Mouse (Mus musculus): ENCODE data around the gene Zbed4.
"Not testable (repeated sequence)": the region's sequence is repeated elsewhere in the genome, so short reads cannot be mapped to it uniquely, and the experiment has no call there.

Zbed4 gene

GRCm38 (mm10) chr15:88810369-88810768 is 58.9 kb downstream of the Zbed4 start:
- no peak for DNase-seq (ENCODE audit: low spot score in 2 of 2)

- no peak for DNase-seq (ENCODE audit: low spot score in 2 of 2)
Observed at GRCm38 (mm10) chr15:88813262-88813661, 61.8 kb downstream of the Zbed4 start.

DNA sequence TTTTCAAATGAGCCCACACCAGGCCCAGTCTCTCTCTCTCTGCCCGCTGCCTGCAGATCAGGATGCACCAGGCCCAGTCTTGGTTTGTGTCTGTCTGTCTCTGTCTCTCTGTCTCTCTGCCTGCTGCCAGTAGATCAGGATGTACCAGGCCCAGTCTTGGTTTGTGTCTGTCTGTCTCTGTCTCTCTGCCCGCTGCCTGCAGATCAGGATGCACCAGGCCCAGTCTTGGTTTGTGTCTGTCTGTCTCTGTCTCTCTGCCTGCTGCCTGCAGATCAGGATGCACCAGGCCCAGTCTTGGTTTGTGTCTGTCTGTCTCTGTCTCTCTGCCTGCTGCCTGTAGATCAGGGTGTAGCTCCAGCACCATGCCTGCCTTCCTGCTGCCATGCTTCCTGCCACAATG is 62.4 kb downstream of the Zbed4 start:
- DNase-seq (ENCODE audit: low spot score in 2 of 2): not testable (repeated sequence)

- no peak for DNase-seq (ENCODE audit: low spot score in 2 of 2)
Observed at GRCm38 (mm10) chr15:88814411-88815047, 63.1 kb downstream of the Zbed4 start.

DNA sequence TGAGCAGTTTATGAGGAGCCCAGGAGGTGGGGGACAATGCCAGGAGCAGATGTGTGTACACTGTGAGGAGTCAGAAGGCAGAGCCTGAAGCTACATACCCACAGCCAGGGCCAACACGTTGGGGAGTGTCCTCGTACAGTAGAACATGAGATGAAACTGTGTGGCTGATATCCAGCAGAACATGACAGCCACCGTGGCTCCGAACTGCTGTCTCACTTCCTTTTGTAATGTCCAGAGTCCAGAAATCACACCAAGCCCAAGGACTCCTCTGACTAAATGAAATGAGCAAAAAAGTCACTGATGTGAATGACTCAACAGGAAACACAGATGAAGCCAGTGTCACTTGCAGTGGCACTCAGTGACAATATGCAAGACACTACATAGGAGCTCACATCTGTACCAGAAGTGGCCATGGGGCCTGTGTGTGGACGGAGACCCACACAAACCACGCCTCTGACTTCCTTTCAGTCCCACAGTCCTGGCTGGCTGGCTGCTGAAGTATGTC is 63.8 kb downstream of the Zbed4 start:
- DNase-seq (ENCODE audit: low spot score in 2 of 2): no peak

- DNase-seq (ENCODE audit: low spot score in 2 of 2): peak; percentile 99 to 100
Observed at GRCm38 (mm10) chr15:88819026-88819905, 67.8 kb downstream of the Zbed4 start, which contains the start of the genes Alg12 and Creld2. Gene Alg12, minus strand, starts transcription at chr15:88819318. Gene Creld2, plus strand, starts transcription at chr15:88819646.

GRCm38 (mm10) chr15:88819906-88820303 is 68.4 kb downstream of the Zbed4 start:
- no peak for DNase-seq (ENCODE audit: low spot score in 2 of 2)

GRCm38 (mm10) chr15:88821403-88821802 is 69.9 kb downstream of the Zbed4 start:
- DNase-seq (ENCODE audit: low spot score in 2 of 2): no peak

DNA sequence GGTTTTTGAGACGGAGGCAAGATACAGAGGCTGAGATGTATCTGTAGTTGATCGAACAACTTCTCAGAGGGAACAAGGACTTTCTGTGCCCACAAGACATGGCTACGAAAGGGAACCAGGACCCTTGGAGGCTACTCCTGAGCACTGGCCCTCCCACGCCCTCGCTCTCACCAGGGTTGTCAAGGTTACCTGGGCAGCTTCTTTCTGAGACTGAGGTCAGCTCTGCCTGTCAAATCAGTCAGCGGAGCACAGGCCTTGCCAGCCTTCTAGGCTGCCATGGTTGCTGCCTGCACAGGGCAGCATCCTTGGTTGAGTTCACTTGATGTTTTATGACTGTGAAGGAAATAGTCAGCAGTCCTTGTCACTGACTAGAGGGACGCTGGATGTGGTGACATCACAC is 71.1 kb downstream of the Zbed4 start:
- no peak for DNase-seq (ENCODE audit: low spot score in 2 of 2)

DNA sequence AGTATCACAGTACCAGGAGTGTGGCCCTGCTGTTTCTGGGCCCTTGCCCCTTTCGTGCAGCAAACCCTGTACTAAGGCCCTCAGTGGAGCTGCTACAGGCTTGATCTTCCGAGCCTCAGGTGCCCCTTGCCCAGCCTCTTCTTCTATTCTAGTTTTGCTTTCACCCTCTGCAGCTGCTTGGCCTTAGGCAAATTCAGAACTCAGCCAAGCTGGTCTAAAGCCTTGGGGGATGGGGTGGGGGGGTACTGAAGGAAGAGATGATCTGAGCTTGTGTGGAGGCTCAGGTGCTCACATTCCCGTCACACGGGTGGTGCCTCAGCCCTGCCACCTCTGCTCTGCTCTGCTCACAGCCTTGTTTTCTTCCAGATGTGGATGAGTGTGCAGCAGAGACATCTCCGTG is 71.9 kb downstream of the Zbed4 start:
- DNase-seq (ENCODE audit: low spot score in 2 of 2): no peak

DNA sequence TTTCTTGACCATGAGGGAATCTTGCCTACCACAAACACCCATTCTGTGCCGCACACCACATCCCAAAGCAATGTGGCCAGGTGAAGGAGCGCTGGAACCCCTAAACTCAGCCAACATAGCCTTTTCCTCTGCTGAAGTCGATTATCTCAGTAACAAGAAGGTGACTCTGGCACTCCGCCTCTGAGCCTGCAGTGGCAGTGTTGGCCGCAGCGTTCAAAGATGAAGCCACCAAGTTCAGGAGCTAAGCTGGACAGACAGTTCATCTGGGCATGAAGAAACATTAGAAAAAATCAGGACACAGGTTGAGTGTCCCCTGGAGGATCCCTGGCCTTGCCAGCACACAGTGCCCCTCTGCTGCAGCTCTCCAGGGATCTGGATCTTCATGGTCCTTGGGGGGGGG is 76.0 kb downstream of the Zbed4 start:
- no peak for DNase-seq (ENCODE audit: low spot score in 2 of 2)

DNA sequence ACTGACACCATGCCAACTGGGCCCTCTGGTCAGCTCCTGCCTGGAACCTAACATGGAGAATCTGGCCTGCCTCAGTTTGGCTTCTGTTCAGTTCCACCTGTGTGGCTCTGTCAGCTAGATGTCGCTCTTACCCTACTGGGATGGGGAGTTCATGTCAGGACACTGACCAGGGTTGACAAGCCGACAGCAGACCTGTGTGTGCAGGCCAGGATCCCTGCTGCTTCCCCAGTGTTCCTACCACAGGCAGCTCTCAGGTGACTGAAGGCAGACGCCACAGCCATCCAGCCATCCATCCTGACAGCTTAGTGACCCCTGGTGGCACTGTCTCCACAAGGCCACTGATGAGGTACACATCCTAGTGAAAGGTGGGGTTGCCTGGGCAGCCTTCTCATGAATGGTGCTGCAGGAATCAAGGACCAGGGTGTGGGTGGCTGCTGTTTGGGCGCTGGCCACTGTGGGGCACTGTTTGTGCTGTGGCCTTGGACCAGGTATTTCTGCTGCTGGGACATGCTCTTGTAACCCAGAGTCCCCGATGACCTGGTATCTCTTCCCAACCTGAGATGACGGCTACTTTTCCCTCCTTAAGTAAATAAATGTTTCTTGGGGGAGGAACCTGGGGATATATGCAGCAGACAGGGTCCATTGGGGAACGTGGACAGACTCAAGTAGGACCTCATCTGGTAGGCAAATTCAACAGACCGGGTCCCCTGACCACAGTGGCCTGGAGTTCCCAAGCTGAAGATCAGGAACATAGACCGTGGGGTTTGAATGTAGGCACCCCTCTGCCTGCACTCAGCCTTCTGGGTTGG is 76.7 kb downstream of the Zbed4 start:
- DNase-seq (ENCODE audit: low spot score in 2 of 2): peak in 1 of 2 experiments; percentile 51

DNA sequence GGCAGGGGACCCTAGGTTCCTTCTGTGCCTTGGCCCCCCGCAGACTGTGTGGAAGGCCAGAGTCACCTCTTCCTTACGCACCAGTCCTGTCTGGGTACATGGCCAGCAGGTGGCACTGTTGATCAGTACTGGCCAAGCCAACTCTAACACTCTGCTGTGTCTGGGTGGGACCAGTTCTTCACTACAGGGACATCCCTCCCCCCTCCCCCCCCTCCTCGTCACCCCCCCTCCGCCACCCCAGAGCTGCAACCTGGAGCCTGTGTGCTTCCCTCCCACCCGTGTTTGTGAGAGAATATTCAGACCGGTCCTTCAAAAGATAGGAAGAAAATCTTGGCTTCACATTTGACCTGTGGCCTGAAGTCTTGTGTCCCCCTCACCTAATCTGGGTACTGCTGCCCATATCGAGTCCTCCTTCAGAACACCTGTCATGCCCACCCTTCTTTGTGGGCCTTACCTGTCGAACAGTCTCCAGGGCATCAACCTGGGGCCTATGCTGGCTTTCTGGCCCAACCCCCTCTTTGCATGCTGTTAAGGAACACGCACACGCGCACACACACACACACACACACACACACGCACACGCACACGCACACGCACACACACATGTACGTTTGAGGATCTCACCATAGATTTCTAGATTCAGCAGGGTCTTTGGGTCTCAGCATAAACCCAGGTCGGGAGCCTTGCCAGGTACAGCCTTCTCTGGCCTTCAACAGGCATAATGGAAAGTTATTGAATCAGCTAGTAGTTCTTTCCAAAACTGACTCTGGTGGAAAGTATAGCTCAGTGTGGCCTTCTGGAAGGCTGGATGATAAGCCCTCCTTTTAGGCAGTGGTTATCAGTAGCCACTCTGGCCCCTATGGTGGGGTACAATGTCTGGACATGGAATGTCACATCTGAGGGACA is 77.6 kb downstream of the Zbed4 start:
- peak in 1 of 2 experiments; percentile 91 for DNase-seq (ENCODE audit: low spot score in 2 of 2)

DNA sequence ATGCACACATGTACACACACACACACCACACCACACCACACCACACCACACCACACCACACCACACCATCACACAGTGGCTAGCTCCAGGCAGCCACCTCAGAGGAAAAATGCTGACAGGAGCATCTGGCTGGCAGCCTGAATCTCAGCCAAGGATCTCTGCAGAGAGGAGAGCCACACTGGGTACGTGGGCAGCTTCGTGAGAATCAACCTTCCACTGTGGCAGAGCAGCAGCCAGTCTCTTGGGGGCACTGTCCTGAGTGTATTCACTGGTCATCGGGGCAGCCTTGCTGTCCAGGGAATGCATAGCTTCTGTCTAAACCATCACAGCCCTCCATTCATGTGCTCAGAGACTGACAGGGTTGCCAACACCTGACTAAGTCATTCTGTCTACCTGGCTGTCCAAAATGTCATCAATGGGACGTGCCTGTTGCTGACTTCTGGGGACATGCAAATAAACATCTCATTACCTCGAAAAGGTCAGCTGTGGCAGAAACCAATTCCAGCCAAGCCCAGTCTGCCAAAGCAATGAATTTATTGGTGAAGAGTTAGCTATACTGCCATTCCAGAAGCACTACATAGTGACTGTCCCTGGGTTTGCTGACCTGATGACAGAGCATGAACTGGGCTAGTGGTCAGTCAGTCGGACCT is 78.5 kb downstream of the Zbed4 start:
- DNase-seq (ENCODE audit: low spot score in 2 of 2): peak in 1 of 2 experiments; percentile 47

DNA sequence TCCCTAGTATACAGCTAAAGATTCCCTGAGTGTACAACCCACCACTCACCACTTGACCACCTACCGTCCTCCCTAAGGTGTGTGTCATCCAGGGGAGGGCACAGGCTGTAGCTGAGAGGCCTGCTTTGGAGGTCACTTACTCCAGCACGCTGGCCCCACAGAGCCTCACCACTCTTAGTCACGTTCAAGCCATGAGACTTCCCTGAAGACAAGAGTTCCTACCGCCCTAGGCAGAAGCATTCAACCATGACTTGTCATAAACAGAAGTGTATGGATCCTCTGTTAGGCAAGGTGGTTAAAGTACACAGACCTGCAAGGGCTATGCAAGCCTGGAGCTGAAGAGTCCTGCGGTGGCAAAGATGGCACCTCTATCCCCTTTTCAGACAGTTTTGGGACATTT is 79.2 kb downstream of the Zbed4 start:
- no peak for DNase-seq (ENCODE audit: low spot score in 2 of 2)

DNA sequence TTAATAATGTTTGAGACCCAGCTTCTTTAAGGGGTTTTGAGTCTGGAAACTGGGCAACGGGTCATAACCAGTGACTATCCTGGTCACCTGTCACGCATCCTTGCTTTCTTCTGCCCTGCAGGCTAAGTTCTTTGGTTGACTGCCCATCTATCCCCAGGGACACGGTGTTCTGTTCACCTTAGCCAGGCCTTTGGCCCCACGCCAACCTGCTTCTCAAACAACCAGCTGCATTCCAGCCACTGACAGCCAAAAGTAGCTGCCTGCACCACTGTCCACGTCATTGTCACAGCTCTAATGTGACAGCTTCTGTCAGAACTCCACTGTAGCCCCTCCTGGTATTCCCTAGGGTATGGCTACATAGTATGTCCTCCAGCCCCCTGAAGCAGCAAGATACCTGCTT is 80.0 kb downstream of the Zbed4 start:
- DNase-seq (ENCODE audit: low spot score in 2 of 2): no peak

DNA sequence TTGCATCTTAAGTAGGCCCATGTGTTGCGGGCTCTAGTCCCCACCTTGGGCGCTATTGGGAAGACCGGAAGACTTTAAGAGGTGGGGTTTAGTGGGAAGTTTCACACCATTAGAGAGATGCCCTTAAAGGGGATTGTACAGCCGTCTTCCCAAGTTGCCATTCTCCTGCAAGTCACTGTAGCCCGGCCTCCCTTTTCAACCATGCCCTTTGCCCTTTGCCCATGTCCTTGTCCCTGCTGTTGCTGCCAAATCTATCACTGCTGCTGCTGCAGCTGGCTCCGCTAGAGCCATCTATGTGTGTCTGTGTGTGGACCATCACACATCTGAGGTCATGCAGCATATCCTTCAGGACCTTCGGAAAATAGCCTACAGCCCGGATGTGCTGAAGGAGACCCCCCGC is 81.1 kb downstream of the Zbed4 start:
- no peak for DNase-seq (ENCODE audit: low spot score in 2 of 2)

All from left cerebral cortex, adult 9 months (tissue).